Mouse (Mus musculus): ENCODE data around the gene Atl3.
"Not testable (repeated sequence)": the region's sequence is repeated elsewhere in the genome, so short reads cannot be mapped to it uniquely, and the experiment has no call there.

Gene Atl3

DNA sequence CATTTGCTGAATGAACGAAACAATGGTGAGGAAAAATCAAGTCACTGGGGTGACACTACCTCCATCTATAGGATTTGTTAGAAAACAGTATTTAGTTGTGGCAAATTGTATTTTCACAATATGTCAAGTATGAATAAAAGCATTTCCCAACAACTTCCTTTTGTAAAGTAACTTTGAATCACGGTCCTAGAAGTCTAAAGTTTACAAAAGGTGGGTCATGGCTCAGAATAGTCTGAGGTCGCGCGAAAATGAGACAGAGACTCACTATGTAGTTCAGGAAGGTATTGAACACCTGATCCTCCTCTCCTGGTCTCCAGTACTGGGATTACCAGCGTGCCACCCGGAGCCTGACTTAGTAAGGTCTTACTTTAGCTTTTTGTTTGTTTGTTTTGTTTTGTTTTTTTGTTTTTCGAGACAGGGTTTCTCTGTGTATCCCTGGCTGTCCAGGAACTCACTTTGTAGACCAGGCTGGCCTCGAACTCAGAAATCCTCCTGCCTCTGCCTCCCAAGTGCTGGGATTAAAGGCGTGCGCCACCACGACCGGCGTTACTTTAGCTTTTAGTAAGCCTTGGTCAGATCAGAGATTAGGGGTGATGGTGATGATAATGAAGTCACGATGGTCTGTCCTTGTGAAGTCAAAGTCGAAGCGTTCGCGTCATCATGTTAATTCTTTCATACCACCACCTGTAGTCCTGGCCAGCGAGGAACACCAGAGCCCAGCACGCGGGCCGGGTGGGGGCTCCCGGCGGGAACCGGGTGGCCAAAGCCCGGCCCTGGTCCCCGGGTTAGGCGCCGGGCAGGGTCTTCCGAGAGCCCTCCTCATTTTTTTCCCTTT lies at the start of gene Atl3:
TSS of gene Atl3 (plus strand) at position 689 of the 835 bp plus-strand sequence.
- DNase-seq (ENCODE audit: low spot score in 2 of 2) = no peak

DNA sequence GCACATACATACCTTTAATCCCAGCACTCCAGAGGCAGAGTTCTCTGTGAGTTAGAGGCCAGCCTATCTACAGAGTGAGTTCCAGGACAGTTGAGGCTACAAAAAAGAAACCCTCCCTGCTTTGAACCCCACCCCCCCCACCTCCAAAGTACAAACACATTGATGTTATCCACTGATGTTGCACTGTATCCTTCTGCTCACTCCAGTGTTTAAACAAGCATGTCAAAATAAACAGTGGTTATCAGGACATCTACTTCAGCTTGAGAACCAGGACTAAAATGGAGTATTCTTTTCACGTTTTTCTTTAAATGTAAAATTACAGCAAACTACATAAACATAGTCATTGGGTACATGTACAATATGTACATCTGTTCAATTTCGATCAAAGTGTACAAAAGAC lies 48.7 kb upstream of the Atl3 start:
- no peak for DNase-seq (ENCODE audit: low spot score in 2 of 2)

DNA sequence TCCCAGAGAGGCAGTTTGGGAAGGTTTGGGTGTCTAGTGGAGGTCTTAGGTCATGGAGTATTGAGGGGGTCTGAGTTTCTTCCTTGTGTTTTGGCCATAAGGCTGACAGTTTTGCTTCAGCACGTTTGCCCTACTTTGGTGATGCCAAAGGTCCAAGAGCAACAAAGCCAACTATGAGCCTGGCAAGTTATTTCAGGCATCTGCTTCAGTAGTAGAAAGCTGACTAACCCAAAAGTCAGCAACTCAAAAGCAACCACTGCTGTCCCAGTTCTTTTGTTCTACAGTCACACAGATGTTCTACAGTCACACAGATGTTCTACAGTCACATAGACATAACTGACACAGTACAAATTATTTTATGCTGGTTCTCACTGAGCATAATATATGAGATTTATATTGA lies 48.2 kb upstream of the Atl3 start:
- DNase-seq (ENCODE audit: low spot score in 2 of 2) = no peak

DNA sequence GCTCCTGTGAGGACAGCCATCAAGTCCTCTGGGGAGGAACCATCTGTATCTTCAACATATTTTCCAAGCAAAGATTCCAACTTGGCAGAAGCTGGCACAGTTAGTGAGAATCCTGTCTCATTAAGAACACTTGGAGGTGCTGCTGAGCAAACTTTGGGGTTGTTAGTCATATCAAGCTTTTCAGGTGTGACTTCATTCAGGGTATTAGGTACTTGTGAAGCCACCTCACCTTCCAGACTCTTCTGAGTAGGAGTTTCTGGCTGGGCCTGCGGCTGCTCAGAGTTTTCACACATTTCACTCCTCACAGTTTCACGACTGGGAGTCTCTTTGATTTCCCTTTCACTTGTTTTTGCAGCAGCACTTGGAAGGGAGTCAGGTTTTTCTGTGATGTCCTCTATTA lies 37.0 kb upstream of the Atl3 start:
- DNase-seq (ENCODE audit: low spot score in 2 of 2) = no peak

DNA sequence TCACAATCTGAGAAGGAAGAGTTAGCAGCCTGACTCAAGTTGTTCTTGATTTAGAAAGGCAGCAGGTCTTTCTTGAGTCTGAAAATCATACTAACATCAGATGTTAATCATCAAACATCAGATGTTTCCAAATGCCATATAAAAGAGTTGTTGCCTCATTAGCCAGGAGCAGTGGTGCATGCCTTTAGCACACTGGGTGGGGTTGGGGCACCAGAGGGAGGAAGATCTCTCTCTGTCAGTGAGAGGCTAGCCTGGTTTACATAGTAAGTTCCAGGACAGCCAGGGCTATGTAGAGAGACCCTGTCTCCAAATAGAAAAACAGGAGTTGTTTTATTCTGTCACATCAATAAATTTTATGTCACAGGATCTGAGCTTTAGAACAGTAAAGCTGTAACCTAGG lies 34.9 kb upstream of the Atl3 start:
- no peak for DNase-seq (ENCODE audit: low spot score in 2 of 2)

DNA sequence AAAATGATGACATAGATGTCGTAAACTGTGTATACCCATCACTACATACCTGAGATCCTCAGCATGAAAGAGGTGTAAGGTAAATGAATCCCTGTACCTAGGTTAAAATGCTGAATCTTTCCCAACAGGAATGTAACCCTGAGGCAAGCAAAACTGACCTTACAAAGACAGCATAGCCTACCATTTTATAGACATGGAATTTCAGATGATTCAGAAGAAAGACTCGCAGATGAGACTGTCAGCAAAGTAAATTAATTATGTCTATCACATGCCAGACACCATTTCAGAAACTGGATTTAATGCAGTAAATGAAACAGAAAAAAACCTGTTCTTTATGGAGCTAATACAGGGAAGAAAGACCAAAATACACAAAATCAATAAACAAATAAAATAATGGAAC lies 34.5 kb upstream of the Atl3 start:
- no peak for DNase-seq (ENCODE audit: low spot score in 2 of 2)

DNA sequence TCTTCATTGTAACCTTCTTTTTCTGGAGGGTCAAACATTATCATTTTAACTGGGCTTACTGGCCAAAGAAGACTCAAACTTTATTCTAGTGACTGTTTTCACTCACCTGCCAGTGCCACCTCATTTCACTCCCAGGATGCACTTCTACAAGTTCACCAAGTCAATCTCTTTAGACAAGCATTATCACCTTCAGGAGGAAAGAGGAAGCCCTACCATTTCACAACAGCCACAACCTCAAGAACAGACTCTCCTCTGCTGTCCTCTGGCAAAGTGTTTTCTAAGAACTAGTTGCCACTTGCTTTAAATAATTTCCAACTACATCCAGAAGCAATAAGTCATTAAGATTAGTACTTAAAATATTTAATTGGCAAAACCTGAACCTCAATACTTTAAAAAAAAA lies 25.9 kb upstream of the Atl3 start:
- DNase-seq (ENCODE audit: low spot score in 2 of 2) = no peak

DNA sequence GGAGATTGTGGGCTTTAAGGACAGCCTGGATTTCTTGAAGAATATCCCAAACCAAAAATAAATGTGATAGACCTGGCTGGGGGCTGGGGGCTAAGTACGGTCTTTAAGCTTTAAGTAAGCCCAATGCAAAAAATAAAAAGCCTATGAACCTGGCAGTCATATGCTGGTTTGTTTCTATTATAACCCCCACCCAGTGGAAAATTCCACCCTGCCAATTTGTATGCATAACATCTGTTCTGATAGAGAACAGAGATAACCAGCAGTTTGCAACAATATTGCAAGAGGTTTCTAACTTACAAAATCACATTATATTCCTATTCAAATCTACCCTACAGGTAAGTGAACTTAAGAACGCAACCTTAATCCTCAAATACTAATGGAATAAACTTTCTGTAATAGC lies 23.2 kb upstream of the Atl3 start:
- no peak for DNase-seq (ENCODE audit: low spot score in 2 of 2)

DNA sequence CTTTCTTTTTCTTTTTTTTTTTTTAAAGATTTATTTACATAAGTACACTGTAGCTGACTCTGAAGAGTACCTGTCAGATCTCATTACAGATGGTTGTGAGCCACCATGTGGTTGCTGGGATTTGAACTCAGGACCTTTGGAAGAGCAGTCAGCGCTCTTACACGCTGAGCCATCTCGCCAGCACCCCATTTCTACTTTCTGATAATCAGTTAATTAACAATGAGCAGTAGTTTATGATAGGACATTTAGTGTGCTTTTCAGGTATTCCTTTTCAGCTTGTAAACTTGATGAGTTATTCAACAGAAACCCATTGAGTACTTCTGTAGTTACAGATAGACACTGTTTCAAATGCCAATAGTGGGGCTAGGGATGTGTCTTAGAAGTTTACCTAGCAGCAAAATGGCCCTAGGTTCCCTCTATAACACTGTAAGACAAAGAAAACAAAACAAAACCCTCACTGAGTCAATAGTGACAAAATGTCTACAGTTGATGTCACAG lies 14.0 kb upstream of the Atl3 start:
- DNase-seq (ENCODE audit: low spot score in 2 of 2) = no peak

DNA sequence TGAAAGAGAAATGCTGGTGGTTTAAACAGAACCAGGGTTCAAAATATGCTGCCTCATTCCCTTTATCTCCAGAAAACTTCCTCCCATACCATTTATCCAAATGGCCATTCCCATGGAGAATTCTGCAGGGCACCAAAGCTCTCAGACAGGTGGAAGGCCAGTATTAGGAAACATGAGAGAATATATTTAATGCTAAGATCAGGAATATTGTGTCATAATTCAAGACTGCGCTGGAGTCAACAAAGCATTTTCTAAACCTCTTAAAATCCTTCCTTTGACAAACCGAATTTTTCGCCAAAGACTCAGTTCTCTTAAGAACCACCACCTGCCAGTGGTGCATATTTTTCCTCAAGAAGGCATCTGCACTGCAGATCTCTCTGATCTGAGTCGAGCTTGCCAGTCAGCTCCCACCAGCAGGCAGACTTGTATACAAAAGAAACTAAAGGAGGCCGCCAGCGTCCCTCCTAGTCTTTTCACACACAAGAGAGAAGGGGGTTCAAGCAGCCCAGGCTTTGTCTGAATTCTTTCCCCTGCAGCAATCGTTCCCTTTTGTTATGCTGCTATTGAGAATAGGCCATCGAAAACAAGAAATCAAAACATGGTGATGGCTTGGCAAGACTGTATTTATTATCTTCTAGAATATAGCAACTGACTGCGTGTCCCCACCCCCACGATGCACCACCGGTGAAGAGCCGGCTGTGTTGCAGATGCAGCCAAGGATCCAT lies 12.1 kb upstream of the Atl3 start:
- DNase-seq (ENCODE audit: low spot score in 2 of 2) = peak; percentile 47 to 58

DNA sequence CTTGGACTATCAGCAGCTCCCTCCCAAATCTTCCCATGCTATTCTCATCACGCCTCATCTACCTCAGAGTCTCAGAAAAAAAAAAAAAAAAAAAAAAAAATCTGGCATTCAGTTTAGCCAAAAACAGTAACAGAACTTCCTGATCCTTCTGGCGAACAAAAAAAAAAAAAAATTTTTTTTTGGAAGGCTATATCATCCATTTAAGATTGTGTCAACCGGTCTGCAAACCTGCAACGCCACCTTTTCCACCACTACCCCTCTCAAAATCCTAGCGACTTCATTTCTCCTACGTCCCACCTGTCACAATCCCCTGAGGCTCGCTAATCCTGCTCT lies 11.6 kb upstream of the Atl3 start:
- no peak for DNase-seq (ENCODE audit: low spot score in 2 of 2)

DNA sequence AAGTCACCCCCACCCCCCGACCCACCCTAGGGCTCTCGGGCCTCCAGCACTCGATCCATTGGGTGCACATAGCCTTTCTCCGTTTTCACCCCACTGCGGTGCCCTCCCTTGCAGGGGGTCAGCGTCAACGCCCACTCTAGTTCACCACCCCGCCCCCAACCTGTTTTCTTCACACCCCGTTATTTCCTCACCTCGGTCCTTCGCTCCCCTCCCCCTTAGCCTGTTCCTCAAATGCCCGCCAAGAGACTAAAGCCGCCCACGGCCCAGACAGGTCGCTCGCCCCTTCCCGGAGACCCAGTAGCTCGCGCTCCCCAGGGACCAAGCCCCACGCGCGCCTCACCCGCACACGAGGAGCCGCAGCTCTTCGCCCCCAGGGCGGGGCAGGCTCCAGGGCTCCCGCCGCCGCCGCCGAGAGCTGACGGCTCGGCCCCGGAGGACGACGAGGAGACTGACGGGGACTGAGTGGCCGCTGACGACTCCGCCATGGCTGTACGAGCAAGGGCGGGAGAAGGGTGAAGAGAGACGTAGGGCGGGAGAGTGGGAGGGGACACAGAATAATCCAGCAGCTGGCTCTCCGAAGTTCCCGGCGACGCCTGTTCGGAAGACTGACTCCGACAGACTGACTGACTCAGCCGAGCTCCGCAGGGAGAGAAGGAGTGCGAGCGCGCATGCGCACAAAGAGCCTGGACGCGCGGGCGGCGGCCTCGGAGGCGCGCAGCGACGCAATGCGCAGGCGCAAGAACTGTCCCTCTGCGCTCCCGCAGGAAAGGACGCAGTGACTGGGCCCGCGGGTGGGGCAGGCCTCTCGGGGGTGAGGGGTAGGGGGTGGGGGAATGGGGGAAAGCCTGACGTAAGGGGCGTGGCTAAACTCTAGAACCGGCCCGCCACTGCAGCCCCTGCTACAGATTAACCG lies 11.0 kb upstream of the Atl3 start, which contains the start of gene Rtn3:
TSS of gene Rtn3 (minus strand) at position 683 of the 913 bp plus-strand sequence.
- DNase-seq (ENCODE audit: low spot score in 2 of 2) = peak; percentile 94 to 97

DNA sequence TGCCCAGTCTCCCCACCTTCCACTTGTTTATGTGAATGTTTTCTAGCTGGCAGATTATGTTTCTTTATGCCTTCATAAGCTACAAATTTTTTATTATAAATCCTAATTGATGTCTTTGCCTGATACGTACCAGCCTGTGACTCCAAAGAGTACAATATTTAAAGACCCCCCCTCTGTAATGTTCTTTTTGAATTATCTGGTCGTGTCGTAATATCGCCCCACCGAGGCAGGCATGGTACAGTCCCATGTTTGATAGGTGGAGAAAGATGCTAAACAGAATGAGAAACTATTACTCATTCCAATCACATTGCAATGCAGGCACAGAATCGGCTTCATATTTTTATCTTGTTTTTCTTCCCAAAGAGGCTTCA lies 10.3 kb upstream of the Atl3 start:
- DNase-seq (ENCODE audit: low spot score in 2 of 2) = peak in 1 of 2 experiments; percentile 76

DNA sequence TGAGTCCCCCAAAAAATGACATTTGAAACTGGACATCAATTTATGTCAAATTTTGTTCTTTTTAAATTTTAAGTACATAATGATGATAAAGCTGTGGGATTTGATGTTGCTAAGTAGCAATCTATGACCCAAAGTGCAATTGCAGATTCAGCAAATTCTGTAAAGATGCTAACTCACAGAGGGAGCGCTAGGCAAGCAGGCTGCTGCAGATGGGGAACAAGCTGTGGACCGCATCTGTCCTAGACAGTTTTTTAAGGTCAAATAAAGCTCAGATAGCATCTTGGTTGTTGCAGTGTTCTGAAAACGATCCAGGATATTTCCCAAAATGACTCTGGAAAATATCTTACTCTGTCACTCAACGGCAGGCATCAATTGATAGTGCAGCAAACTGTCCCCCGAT lies 9.8 kb upstream of the Atl3 start:
- DNase-seq (ENCODE audit: low spot score in 2 of 2) = no peak

DNA sequence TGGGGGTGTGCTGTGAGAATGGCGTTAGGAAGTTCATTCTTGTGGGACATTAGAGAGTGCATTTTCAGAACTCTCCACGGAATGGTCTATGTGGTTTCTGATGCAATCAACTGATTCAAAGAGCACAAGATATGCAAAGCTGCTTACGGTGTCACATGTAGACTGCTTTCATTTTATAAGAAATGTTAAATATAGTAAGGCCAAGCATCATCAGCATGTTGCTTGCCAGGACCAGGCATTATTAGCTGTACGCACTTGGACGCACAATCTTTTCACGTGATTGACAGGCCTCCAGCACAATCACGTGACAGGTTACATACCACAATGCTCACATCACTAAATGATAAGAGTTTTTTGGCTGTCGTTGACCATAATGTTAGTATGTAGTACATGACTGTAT lies 6.2 kb upstream of the Atl3 start:
- no peak for DNase-seq (ENCODE audit: low spot score in 2 of 2)

DNA sequence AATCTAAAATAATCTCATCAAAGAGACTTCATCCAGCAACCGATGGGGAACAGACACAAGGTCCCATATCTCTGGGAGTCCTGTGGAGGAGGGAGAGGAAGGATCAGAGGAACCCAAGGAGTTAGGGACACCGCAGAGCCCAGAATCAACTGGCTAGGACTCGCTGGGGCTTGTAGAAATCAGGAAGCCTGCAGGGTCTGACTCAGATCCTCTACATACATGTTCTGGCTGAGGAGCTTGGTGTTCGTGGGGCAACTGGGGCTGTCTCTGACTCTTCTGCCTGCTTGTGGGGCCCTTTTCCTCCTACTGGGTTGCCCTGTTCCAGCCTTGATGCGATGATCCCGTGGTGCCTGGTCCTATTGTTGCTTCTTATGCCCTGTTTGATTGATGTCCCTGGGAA lies 1.9 kb upstream of the Atl3 start:
- no peak for DNase-seq (ENCODE audit: low spot score in 2 of 2)

DNA sequence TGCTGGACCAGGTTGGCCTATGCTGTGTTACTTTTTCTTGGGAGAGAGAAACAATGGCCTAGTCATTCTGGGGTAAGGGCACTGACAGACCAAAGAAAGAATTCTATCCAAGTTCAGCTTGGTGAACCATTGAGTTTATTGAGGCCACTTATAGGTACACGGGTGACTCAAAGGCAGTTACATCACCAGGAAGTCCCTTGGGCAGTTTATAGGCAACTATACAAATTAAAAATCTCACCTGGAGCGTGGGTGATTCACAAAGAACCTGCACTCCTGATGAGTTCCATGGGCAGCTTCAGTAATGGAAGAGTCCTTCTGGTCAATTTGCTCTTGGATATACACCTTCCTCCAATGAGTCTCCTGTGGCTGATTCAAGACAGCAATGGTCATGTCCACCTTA lies 1.2 kb upstream of the Atl3 start:
- no peak for DNase-seq (ENCODE audit: low spot score in 2 of 2)

DNA sequence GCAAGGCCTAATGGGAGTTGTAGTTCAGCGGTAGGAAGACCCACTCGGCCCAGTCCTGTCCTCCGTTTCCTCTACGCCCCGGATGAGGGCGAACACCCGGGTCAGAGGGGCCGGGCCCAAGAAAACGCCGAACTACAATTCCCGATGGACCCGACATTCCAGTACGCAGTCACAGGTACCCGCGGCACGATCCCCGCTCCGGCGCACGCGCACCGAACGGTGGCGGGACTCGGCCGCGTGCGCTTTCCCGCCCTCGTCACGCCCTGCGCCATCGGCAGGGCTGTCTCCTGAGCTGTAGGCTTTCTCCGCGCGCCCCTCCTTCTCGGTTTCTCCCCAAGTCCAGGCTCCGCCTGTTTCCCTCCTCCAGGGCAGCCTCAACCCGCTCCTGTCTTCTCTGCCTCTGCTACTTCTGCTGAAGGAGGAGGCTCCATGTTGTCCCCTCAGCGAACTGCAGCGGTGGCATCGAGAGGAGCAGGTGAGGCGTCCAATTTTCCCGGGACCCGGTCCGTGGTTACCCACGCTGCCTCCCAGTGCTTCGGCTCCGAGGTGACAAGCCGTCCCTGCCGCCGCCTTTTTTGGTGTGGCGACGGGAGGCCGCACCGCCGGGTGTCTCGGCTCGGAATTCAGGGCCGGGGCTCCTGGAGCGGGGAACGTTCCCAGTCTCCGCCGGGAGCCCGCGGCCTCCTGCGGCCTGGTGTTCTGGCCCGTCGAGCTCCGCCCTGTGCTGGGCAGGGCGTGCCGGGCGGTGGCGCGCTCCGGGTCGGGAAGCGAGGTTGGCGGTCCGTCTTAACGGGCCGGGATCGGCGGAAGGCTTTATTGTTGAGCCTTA lies 561 bp downstream of the Atl3 start:
- peak; percentile 95 to 97 for DNase-seq (ENCODE audit: low spot score in 2 of 2)

DNA sequence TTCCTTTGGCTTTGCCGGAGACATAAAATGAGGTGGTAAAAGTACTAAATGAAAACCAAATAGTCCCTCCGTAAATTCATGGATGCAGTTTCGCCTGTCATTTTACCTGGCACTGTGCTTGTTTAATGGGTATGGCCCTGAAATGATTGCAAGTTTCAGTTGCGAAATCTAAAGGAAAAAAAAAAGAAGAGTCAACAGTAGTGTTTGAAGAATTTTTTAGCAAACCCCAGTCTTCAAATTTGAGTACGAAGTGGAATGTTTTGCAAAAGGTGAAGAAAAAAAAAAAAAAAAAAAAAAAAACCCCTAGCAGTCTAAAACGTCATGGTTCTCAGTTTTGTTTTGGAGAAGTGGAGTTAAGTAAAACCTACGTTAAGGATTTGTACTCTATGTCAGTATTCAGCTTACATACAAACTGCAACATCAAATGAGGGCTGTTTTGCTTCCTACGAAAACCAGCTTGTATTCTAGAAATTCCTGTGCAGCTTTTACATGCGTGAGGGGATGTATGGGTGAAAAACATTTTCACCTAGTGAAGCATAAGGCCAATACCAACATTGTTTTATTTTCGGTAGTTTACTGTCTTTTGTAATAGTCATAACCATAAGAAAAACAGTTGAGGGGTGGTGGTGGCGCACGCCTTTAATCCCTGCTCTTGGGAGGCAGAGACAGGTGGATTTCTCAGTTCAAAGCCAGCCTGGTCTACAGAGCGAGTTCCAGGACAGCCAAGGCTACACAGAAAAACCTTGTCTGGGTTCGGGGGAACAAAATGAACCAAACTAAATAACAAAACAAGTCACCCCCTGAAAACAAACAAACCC lies 1.6 kb downstream of the Atl3 start:
- no peak for DNase-seq (ENCODE audit: low spot score in 2 of 2)

DNA sequence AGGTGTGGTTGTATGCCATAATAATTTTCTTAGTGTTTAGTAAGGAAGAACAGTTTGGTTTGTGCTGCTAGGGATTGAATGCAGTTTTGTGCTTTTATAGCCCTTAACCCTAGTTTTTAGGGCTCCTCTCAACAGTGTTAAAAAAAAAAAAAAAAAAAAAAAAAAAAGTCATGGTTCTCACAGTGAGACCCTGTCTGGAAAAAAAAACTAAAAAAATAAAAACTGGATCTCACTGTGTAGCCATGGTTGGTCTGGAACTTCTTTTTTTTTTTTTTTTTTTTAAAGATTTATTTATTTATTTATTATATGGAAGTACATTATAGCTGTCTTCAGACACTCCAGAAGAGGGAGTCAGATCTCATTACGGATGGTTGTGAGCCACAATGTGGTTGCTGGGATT lies 2.2 kb downstream of the Atl3 start:
- DNase-seq (ENCODE audit: low spot score in 2 of 2) = not testable (repeated sequence)

Data from frontal cortex, postnatal 10 days (tissue).